Mouse (Mus musculus) frontal cortex, postnatal 14 days (tissue): ENCODE data around the gene Prrt1.
A peak's percentile ranks its signal among the peaks of the same experiment; 100 is the strongest.

Experiments used
- DNase-seq, 2 experiments: peaks; one replicate each; pipeline ENCODE4 v3.0.0; 2022; ENCODE audit warnings: low spot score in 2 of 2

Gene Prrt1

GRCm38 (mm10) chr17:34649106-34649864, 20.0 kb downstream of the Prrt1 start:
- no peak for DNase-seq

GRCm38 (mm10) chr17:34650781-34651180, 21.4 kb downstream of the Prrt1 start:
- DNase-seq: no peak

GRCm38 (mm10) chr17:34651507-34652221, 22.3 kb downstream of the Prrt1 start:
- no peak for DNase-seq

GRCm38 (mm10) chr17:34652546-34652945, 23.2 kb downstream of the Prrt1 start:
- no peak for DNase-seq

- no peak for DNase-seq
These were observed 23.7 kb downstream of the Prrt1 start for GRCm38 (mm10) chr17:34652985-34653384.

GRCm38 (mm10) chr17:34653746-34654285, 24.5 kb downstream of the Prrt1 start:
- no peak for DNase-seq

GRCm38 (mm10) chr17:34654392-34654791, 25.1 kb downstream of the Prrt1 start:
- no peak for DNase-seq

GRCm38 (mm10) chr17:34655160-34655559, 25.8 kb downstream of the Prrt1 start:
- no peak for DNase-seq

GRCm38 (mm10) chr17:34655581-34655991, 26.3 kb downstream of the Prrt1 start:
- peak in 1 of 2 experiments; percentile 60 for DNase-seq

- DNase-seq: no peak
These were observed 27.3 kb downstream of the Prrt1 start for GRCm38 (mm10) chr17:34656666-34657065.

GRCm38 (mm10) chr17:34657271-34657670, 27.9 kb downstream of the Prrt1 start:
- no peak for DNase-seq

- no peak for DNase-seq
These were observed 28.8 kb downstream of the Prrt1 start for GRCm38 (mm10) chr17:34658145-34658544.

- DNase-seq: no peak
These were observed 29.3 kb downstream of the Prrt1 start for GRCm38 (mm10) chr17:34658591-34658990.

- DNase-seq: no peak
These were observed 30.0 kb downstream of the Prrt1 start for GRCm38 (mm10) chr17:34659181-34659896.

GRCm38 (mm10) chr17:34659897-34660214, 30.5 kb downstream of the Prrt1 start:
- DNase-seq: no peak

- DNase-seq: no peak
These were observed 31.0 kb downstream of the Prrt1 start for GRCm38 (mm10) chr17:34660259-34660820.

GRCm38 (mm10) chr17:34661121-34661591, 31.8 kb downstream of the Prrt1 start:
- DNase-seq: no peak

- no peak for DNase-seq
These were observed 33.1 kb downstream of the Prrt1 start for GRCm38 (mm10) chr17:34662468-34662867.

- no peak for DNase-seq
These were observed 33.6 kb downstream of the Prrt1 start for GRCm38 (mm10) chr17:34662978-34663377.

- no peak for DNase-seq
These were observed 34.2 kb downstream of the Prrt1 start for GRCm38 (mm10) chr17:34663558-34663957.

- DNase-seq: no peak
These were observed 35.1 kb downstream of the Prrt1 start for GRCm38 (mm10) chr17:34664472-34664871.

GRCm38 (mm10) chr17:34670235-34670634, 40.9 kb downstream of the Prrt1 start, which contains the start of gene Tnxb:
Gene Tnxb (plus strand): TSS chr17:34670535.
- no peak for DNase-seq
